Mouse (Mus musculus): ENCODE data around the gene Mlph. TPM values are rescaled to one million over a fixed set of nuclear protein-coding genes. Genes with fewer than 3 reads are reported as not detected.

The Mlph gene
- total and polyA plus RNA-seq, 2 experiments: 0.27 to 0.37 TPM

DNA sequence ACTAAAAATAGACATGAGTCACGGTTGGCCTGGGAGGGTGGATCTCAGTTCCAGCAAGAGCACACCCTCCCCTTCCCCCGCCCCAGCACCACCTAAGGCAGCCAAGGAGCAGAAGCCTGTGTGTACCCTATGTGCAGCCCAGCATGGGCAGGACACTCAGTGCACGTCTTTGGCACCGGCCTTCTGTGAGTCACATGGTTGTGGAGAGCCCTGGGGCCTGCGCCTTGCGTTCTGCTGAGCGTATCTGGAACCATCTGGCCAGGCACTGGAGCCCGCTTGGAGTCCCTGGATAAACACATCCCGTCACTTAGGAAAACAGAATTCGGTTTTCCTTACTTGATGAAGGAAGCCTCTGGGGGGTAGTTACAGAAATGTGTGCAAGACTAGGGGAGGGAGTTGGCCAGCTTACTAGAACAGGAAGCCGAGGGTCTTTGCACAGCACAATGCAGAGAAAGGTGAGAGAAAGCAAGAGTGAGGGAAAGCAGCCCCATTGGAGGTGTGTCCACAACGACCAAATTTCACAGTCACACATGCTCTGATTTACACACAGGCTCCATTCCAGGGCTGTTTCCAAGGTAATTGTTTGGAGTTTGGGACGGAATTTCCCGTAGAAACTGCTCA, 18.0 kb upstream of the Mlph start:
- DNase-seq (ENCODE audit: extremely low read depth, low read depth, low spot score): no peak
- H3K4me1 ChIP-seq (ENCODE audit: control insufficient read depth, insufficient read depth, low read length): no peaks in the 10 kb centered on the region; the same call in 1 of the 2 replicates
- no peak overlapping the region for H3K4me3 ChIP-seq (ENCODE audit: insufficient read depth, low read depth, low read length)
- no peaks in the 10 kb centered on the region for H3K79me2 ChIP-seq (ENCODE audit: control insufficient read depth, insufficient read depth, low read length)
- H3K9ac ChIP-seq (ENCODE audit: low read depth, low read length): no peak overlapping the region
- H3K27me3 ChIP-seq (ENCODE audit: control insufficient read depth, insufficient read depth, low read length): no peaks in the 10 kb centered on the region
- WGBS: 61% methylated on average over 14 of the region's 14 CpGs
- H3K36me3 ChIP-seq (ENCODE audit: control insufficient read depth, insufficient read depth, low read length): no peaks in the 10 kb centered on the region
- TF ChIP-seq POLR2A (IDR thresholded peaks at IDR 0.05; ENCODE audit: extremely low read depth, insufficient read depth, low read length) (no peak), CTCF (IDR thresholded peaks at IDR 0.05; ENCODE audit: low read depth, low read length) (no peak)
- no peak overlapping the region for H3K27ac ChIP-seq (replicated peaks; ENCODE audit: insufficient read depth, low read depth, low read length)

DNA sequence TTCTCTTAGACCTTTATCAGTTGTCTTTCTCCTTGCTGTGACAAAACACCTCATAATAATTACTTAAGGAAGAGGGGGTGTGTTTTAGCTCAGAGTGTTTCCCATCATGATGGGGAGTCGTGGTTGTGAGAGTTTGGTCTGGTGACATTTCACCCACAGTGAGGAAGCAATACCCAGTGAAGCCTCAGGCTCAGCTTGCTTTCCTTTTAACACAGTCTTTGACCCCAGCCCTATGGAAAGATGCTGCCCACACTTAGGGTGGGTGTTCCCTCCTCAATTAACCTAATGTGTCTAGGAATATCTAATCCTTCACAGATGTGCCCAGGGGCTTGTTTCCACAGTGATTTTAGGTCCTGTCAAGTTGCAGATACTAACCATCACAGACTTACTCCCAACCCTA, 16.9 kb upstream of the Mlph start:
- Histone ChIP-seq H3K27me3 (ENCODE audit: control insufficient read depth, insufficient read depth, low read length) (no peaks in the 10 kb centered on the region), H3K36me3 (ENCODE audit: control insufficient read depth, insufficient read depth, low read length) (no peaks in the 10 kb centered on the region), H3K9ac (ENCODE audit: low read depth, low read length) (no peak overlapping the region), H3K27ac (replicated peaks; ENCODE audit: insufficient read depth, low read depth, low read length) (no peak overlapping the region), H3K79me2 (ENCODE audit: control insufficient read depth, insufficient read depth, low read length) (no peaks in the 10 kb centered on the region), H3K4me3 (ENCODE audit: insufficient read depth, low read depth, low read length) (no peak overlapping the region), H3K4me1 (ENCODE audit: control insufficient read depth, insufficient read depth, low read length) (no peaks in the 10 kb centered on the region; the same call in 1 of the 2 replicates)
- WGBS: 63% methylated on average over 1 of the region's 1 CpGs
- TF ChIP-seq CTCF (IDR thresholded peaks at IDR 0.05; ENCODE audit: low read depth, low read length): no peak
- TF ChIP-seq POLR2A (IDR thresholded peaks at IDR 0.05; ENCODE audit: extremely low read depth, insufficient read depth, low read length): no peak
- DNase-seq (ENCODE audit: extremely low read depth, low read depth, low spot score): no peak

DNA sequence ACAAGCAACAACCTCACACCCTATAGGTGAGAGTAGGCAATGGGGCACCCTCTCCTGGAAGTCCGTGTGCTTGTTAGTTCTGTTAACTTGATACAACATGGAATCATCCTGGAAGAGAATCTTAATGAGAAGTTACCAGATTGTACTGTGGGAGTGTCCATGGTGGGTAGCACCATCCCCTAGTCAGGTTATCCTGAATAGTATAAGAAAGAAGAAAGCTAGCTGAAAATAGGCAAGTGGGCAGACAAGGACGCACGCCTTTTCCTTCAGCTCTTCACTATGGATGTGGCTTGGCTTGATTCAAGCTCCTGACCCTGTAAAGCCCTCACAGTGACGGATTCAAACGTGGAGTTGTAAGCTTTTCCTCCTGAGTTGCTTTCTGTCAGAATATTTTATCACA, 15.1 kb upstream of the Mlph start:
- Histone ChIP-seq H3K4me1 (ENCODE audit: control insufficient read depth, insufficient read depth, low read length) (peaks cover 3% of the 10 kb centered on the region; the same call in 1 of the 2 replicates), H3K27ac (replicated peaks; ENCODE audit: insufficient read depth, low read depth, low read length) (no peak overlapping the region), H3K36me3 (ENCODE audit: control insufficient read depth, insufficient read depth, low read length) (no peaks in the 10 kb centered on the region), H3K4me3 (ENCODE audit: insufficient read depth, low read depth, low read length) (no peak overlapping the region), H3K27me3 (ENCODE audit: control insufficient read depth, insufficient read depth, low read length) (no peaks in the 10 kb centered on the region), H3K79me2 (ENCODE audit: control insufficient read depth, insufficient read depth, low read length) (no peaks in the 10 kb centered on the region), H3K9ac (ENCODE audit: low read depth, low read length) (no peak overlapping the region)
- DNase-seq (ENCODE audit: extremely low read depth, low read depth, low spot score): no peak
- 90% methylated on average over 5 of the region's 5 CpGs for WGBS
- TF ChIP-seq POLR2A (IDR thresholded peaks at IDR 0.05; ENCODE audit: extremely low read depth, insufficient read depth, low read length) (no peak), CTCF (IDR thresholded peaks at IDR 0.05; ENCODE audit: low read depth, low read length) (no peak)

DNA sequence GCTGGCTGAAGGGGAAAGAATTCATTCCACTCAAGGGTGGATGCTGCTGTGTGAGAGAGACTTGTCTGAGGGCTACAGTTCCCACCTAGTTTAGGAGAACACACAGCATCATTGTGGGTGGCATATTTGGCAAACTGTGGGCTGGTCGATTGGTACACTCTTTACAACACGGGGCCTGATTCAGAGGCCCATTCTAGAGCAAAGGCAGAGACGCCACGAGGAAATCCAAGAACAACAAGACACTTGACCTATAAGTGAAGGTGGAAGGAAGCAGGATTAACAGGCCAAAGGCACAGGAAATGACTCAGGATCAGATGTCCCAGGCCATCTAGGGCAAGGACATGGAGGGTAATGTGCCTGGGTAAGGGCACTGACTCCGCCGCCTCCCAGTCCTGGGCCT, 14.5 kb upstream of the Mlph start:
- H3K9ac ChIP-seq (ENCODE audit: low read depth, low read length): no peak overlapping the region
- peaks cover 4% of the 10 kb centered on the region; the same call in 1 of the 2 replicates for H3K4me1 ChIP-seq (ENCODE audit: control insufficient read depth, insufficient read depth, low read length)
- WGBS: 79% methylated on average over 6 of the region's 6 CpGs
- TF ChIP-seq POLR2A (IDR thresholded peaks at IDR 0.05; ENCODE audit: extremely low read depth, insufficient read depth, low read length): no peak
- no peak for TF ChIP-seq CTCF (IDR thresholded peaks at IDR 0.05; ENCODE audit: low read depth, low read length)
- H3K79me2 ChIP-seq (ENCODE audit: control insufficient read depth, insufficient read depth, low read length): no peaks in the 10 kb centered on the region
- H3K4me3 ChIP-seq (ENCODE audit: insufficient read depth, low read depth, low read length): no peak overlapping the region
- no peaks in the 10 kb centered on the region for H3K36me3 ChIP-seq (ENCODE audit: control insufficient read depth, insufficient read depth, low read length)
- no peak overlapping the region for H3K27ac ChIP-seq (replicated peaks; ENCODE audit: insufficient read depth, low read depth, low read length)
- no peak for DNase-seq (ENCODE audit: extremely low read depth, low read depth, low spot score)
- H3K27me3 ChIP-seq (ENCODE audit: control insufficient read depth, insufficient read depth, low read length): no peaks in the 10 kb centered on the region

DNA sequence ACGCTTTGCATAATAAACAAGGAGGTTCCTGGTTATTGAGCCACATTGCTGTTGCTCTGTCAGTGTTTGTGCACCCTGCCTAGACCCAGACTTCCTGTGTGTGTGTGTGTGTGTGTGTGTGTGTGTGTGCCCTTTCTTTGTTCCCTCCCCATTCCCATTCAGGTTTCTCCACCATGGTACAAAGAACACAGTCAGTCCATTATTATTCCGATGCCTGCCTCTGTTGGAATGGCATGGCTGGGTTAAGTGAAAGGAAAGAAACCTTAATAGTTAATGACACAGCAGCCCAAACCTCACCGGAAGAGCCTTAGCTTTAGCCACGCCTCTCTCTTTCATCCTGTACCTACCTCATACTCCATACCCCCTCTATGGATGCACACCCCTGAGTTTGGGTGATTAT, 13.6 kb upstream of the Mlph start:
- Histone ChIP-seq H3K36me3 (ENCODE audit: control insufficient read depth, insufficient read depth, low read length) (no peaks in the 10 kb centered on the region), H3K4me1 (ENCODE audit: control insufficient read depth, insufficient read depth, low read length) (peaks cover 4% of the 10 kb centered on the region; the same call in 1 of the 2 replicates), H3K27ac (replicated peaks; ENCODE audit: insufficient read depth, low read depth, low read length) (no peak overlapping the region), H3K4me3 (ENCODE audit: insufficient read depth, low read depth, low read length) (no peak overlapping the region), H3K79me2 (ENCODE audit: control insufficient read depth, insufficient read depth, low read length) (no peaks in the 10 kb centered on the region), H3K9ac (ENCODE audit: low read depth, low read length) (no peak overlapping the region), H3K27me3 (ENCODE audit: control insufficient read depth, insufficient read depth, low read length) (no peaks in the 10 kb centered on the region)
- TF ChIP-seq POLR2A (IDR thresholded peaks at IDR 0.05; ENCODE audit: extremely low read depth, insufficient read depth, low read length) (no peak), CTCF (IDR thresholded peaks at IDR 0.05; ENCODE audit: low read depth, low read length) (no peak)
- no peak for DNase-seq (ENCODE audit: extremely low read depth, low read depth, low spot score)
- 90% methylated on average over 4 of the region's 4 CpGs for WGBS

DNA sequence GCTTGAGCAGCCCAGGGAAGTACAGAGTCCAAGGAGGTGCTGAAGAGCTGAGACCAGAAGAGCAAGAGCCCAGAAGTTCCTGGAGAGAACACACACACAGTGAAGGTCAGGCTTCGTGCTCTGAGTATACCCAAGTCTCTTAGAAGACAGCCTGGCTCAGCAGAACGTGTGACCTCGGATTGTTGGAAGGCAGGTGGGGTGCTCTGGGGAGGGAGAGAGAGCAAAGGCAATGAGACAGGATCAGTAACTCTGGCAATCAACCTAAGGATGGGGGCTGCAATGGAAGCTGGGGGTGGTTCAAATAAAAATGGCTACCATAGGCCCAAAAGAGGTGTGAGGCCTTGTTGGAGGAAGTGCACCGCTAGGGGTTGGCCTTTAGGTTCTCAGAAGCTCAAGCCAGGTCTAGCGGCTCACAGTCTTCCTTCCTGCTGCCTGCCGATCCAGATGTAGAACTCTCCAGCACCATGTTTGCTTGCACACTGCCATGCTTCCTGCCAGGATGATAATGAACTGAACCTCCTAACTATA, 13.1 kb upstream of the Mlph start:
- H3K27me3 ChIP-seq (ENCODE audit: control insufficient read depth, insufficient read depth, low read length): no peaks in the 10 kb centered on the region
- no peak for DNase-seq (ENCODE audit: extremely low read depth, low read depth, low spot score)
- H3K9ac ChIP-seq (ENCODE audit: low read depth, low read length): no peak overlapping the region
- H3K4me1 ChIP-seq (ENCODE audit: control insufficient read depth, insufficient read depth, low read length): peaks cover 4% of the 10 kb centered on the region; the same call in 1 of the 2 replicates
- H3K4me3 ChIP-seq (ENCODE audit: insufficient read depth, low read depth, low read length): no peak overlapping the region
- no peak overlapping the region for H3K27ac ChIP-seq (replicated peaks; ENCODE audit: insufficient read depth, low read depth, low read length)
- H3K36me3 ChIP-seq (ENCODE audit: control insufficient read depth, insufficient read depth, low read length): no peaks in the 10 kb centered on the region
- TF ChIP-seq POLR2A (IDR thresholded peaks at IDR 0.05; ENCODE audit: extremely low read depth, insufficient read depth, low read length): no peak
- TF ChIP-seq CTCF (IDR thresholded peaks at IDR 0.05; ENCODE audit: low read depth, low read length): no peak
- H3K79me2 ChIP-seq (ENCODE audit: control insufficient read depth, insufficient read depth, low read length): no peaks in the 10 kb centered on the region
- 80% methylated on average over 6 of the region's 6 CpGs for WGBS

All from liver, adult 2 months (tissue).